Mouse (Mus musculus) liver, embryonic 15.5 days (tissue): ENCODE data around the gene Rab31. TPM values are rescaled to one million over a fixed set of nuclear protein-coding genes. Genes with fewer than 3 reads are reported as not detected.

Experiments
- ATAC-seq: fragments of 200-750 bp; cut with Nextera tagmentation; 2 replicates; pipeline ENCODE4 v1.8.0; 2017; ENCODE audit warnings: moderate number of reproducible peaks, mild to moderate bottlenecking, moderate library complexity; ENCODE audit not compliant: insufficient read depth
- H3K27ac ChIP-seq: fragments of 300-500 bp; sonication (generic); replicated peaks from 2 replicates; pipeline ENCODE4 v1.5.1; 2015; ENCODE audit warnings: mild to moderate bottlenecking, inconsistent platforms
- H3K27me3 ChIP-seq: fragments of 300-500 bp; sonication (generic); 2 replicates; pipeline ENCODE4 v1.6.1; 2015; ENCODE audit warnings: mild to moderate bottlenecking, inconsistent platforms
- H3K36me3 ChIP-seq: fragments of 300-500 bp; sonication (generic); replicated peaks from 2 replicates; pipeline ENCODE4 v1.6.1; 2015; ENCODE audit warnings: moderate library complexity, mild to moderate bottlenecking, inconsistent platforms
- H3K4me1 ChIP-seq: fragments of 300-500 bp; sonication (generic); replicated peaks from 2 replicates; pipeline ENCODE4 v1.6.1; 2015; ENCODE audit warnings: inconsistent platforms
- H3K4me2 ChIP-seq: fragments of 300-500 bp; sonication (generic); 2 replicates; pipeline ENCODE4 v1.6.1; 2015; ENCODE audit warnings: moderate library complexity, mild to moderate bottlenecking, inconsistent platforms
- H3K4me3 ChIP-seq: fragments of 300-500 bp; sonication (generic); replicated peaks from 2 replicates; pipeline ENCODE4 v1.5.1; 2015; ENCODE audit warnings: mild to moderate bottlenecking, inconsistent platforms
- H3K9ac ChIP-seq: fragments of 300-500 bp; sonication (generic); 2 replicates; pipeline ENCODE4 v1.6.1; 2015; ENCODE audit warnings: moderate library complexity, mild to moderate bottlenecking, inconsistent platforms
- H3K9me3 ChIP-seq: fragments of 300-500 bp; sonication (generic); replicated peaks from 2 replicates; pipeline ENCODE4 v1.6.1; 2016; ENCODE audit warnings: inconsistent platforms
- WGBS: fragments of 180-500 bp; shearing (Covaris S2); methylation state at CpG from one replicate; pipeline ENCODE4 v1.1.7; 2015; ENCODE audit warnings: mixed read lengths; ENCODE audit not compliant: insufficient replicate concordance; 5-methylcytosine and 5-hydroxymethylcytosine counted together
- polyA plus RNA-seq: library from polyadenylated mRNA; unstranded; fragments of >200 nt; fragmentation: Nextera tagmentation; extraction: Ambion mirVana; gene quantifications from 2 replicates; pipeline ENCODE4 v1.2.1, GENCODE M21; 2015

Gene Rab31
- 6.1 and 6.3 TPM in 2 replicates for polyA plus RNA-seq

GRCm38 (mm10) chr17:65771951-65772934 lies at the start of gene Rab31:
Gene Rab31, minus strand, starts transcription at chr17:65772752.
- H3K9ac ChIP-seq = peak within 1 kb of the TSS; percentile 40; the same call in 1 of the 2 replicates
- H3K4me1 ChIP-seq = peaks cover 35% of the 10 kb centered on the region
- WGBS = under 1% methylated on average over 69 of the region's 75 CpGs
- no peak within 1 kb of the TSS for H3K27ac ChIP-seq
- peak; percentile 46 for ATAC-seq
- H3K4me2 ChIP-seq = peak within 1 kb of the TSS; percentile 73
- H3K36me3 ChIP-seq = no peaks in the 10 kb centered on the region
- H3K27me3 ChIP-seq = peaks cover 60% of the 10 kb centered on the region
- H3K4me3 ChIP-seq = peak within 1 kb of the TSS; percentile 57
- no peaks in the 10 kb centered on the region for H3K9me3 ChIP-seq

- no peak overlapping the region for H3K4me2 ChIP-seq
- H3K9me3 ChIP-seq = no peaks in the 10 kb centered on the region
- WGBS = 70% methylated on average over 5 of the region's 5 CpGs
- H3K4me3 ChIP-seq = no peak overlapping the region
- H3K9ac ChIP-seq = no peak overlapping the region
- no peaks in the 10 kb centered on the region for H3K27me3 ChIP-seq
- no peak overlapping the region for H3K27ac ChIP-seq
- H3K36me3 ChIP-seq = peaks cover 66% of the 10 kb centered on the region
- H3K4me1 ChIP-seq = no peaks in the 10 kb centered on the region
- ATAC-seq = no peak
Measured at GRCm38 (mm10) chr17:65820197-65820596, 47.6 kb upstream of the Rab31 start.

GRCm38 (mm10) chr17:65813763-65814162 lies 41.2 kb upstream of the Rab31 start:
- Histone ChIP-seq H3K27ac (no peak overlapping the region), H3K9me3 (no peaks in the 10 kb centered on the region), H3K4me3 (no peak overlapping the region), H3K36me3 (peaks cover 70% of the 10 kb centered on the region), H3K4me1 (no peaks in the 10 kb centered on the region), H3K9ac (no peak overlapping the region), H3K27me3 (no peaks in the 10 kb centered on the region), H3K4me2 (no peak overlapping the region)
- ATAC-seq = no peak
- WGBS = 82% methylated on average over 8 of the region's 8 CpGs

GRCm38 (mm10) chr17:65811032-65811431 lies 38.5 kb upstream of the Rab31 start:
- no peaks in the 10 kb centered on the region for H3K9me3 ChIP-seq
- peaks cover 49% of the 10 kb centered on the region for H3K36me3 ChIP-seq
- ATAC-seq = no peak
- H3K4me1 ChIP-seq = no peaks in the 10 kb centered on the region
- WGBS = 72% methylated on average over 5 of the region's 5 CpGs
- H3K4me2 ChIP-seq = no peak overlapping the region
- no peak overlapping the region for H3K4me3 ChIP-seq
- H3K27me3 ChIP-seq = no peaks in the 10 kb centered on the region
- H3K27ac ChIP-seq = no peak overlapping the region
- no peak overlapping the region for H3K9ac ChIP-seq

- Histone ChIP-seq H3K4me2 (no peak overlapping the region), H3K9ac (no peak overlapping the region), H3K27ac (no peak overlapping the region), H3K9me3 (no peaks in the 10 kb centered on the region), H3K27me3 (no peaks in the 10 kb centered on the region), H3K4me1 (0 out of 2 replicates have a peak, but pooled peaks cover 3% of the 10 kb centered on the region), H3K36me3 (peaks cover 21% of the 10 kb centered on the region), H3K4me3 (no peak overlapping the region)
- ATAC-seq = no peak
- WGBS = 66% methylated on average over 2 of the region's 2 CpGs
Measured at GRCm38 (mm10) chr17:65806416-65806815, 33.9 kb upstream of the Rab31 start.

- peaks cover 17% of the 10 kb centered on the region for H3K36me3 ChIP-seq
- no peak overlapping the region for H3K9ac ChIP-seq
- H3K9me3 ChIP-seq = no peaks in the 10 kb centered on the region
- ATAC-seq = no peak
- 0 out of 2 replicates have a peak, but pooled peaks cover 3% of the 10 kb centered on the region for H3K4me1 ChIP-seq
- 57% methylated on average over 4 of the region's 4 CpGs for whole genome bisulfite sequencing
- no peak overlapping the region for H3K27ac ChIP-seq
- no peaks in the 10 kb centered on the region for H3K27me3 ChIP-seq
- H3K4me3 ChIP-seq = no peak overlapping the region
- H3K4me2 ChIP-seq = no peak overlapping the region
Measured at GRCm38 (mm10) chr17:65805966-65806365, 33.4 kb upstream of the Rab31 start.

GRCm38 (mm10) chr17:65802026-65802425 lies 29.5 kb upstream of the Rab31 start:
- H3K27ac ChIP-seq = no peak overlapping the region
- no peaks in the 10 kb centered on the region for H3K9me3 ChIP-seq
- ATAC-seq = no peak
- WGBS = 70% methylated on average over 4 of the region's 4 CpGs
- H3K9ac ChIP-seq = no peak overlapping the region
- H3K4me3 ChIP-seq = no peak overlapping the region
- H3K4me1 ChIP-seq = peaks cover 18% of the 10 kb centered on the region
- H3K27me3 ChIP-seq = no peaks in the 10 kb centered on the region
- no peak overlapping the region for H3K4me2 ChIP-seq
- peaks cover 10% of the 10 kb centered on the region for H3K36me3 ChIP-seq

GRCm38 (mm10) chr17:65800451-65800850 lies 27.9 kb upstream of the Rab31 start:
- 79% methylated on average over 6 of the region's 6 CpGs for WGBS
- H3K36me3 ChIP-seq = peaks cover 10% of the 10 kb centered on the region
- H3K9ac ChIP-seq = no peak overlapping the region
- no peak overlapping the region for H3K27ac ChIP-seq
- no peak overlapping the region for H3K4me2 ChIP-seq
- H3K27me3 ChIP-seq = no peaks in the 10 kb centered on the region
- no peak overlapping the region for H3K4me3 ChIP-seq
- H3K9me3 ChIP-seq = no peaks in the 10 kb centered on the region
- ATAC-seq = no peak
- peaks cover 18% of the 10 kb centered on the region for H3K4me1 ChIP-seq

GRCm38 (mm10) chr17:65799353-65799752 lies 26.8 kb upstream of the Rab31 start:
- 24% methylated on average over 1 of the region's 1 CpGs for WGBS
- H3K36me3 ChIP-seq = peaks cover 6% of the 10 kb centered on the region
- H3K27ac ChIP-seq = no peak overlapping the region
- no peaks in the 10 kb centered on the region for H3K9me3 ChIP-seq
- no peaks in the 10 kb centered on the region for H3K27me3 ChIP-seq
- no peak overlapping the region for H3K4me3 ChIP-seq
- H3K4me2 ChIP-seq = no peak overlapping the region
- no peak for ATAC-seq
- peaks cover 18% of the 10 kb centered on the region for H3K4me1 ChIP-seq
- no peak overlapping the region for H3K9ac ChIP-seq

- Histone ChIP-seq H3K4me3 (no peak overlapping the region), H3K27me3 (no peaks in the 10 kb centered on the region), H3K9ac (no peak overlapping the region), H3K27ac (no peak overlapping the region), H3K9me3 (no peaks in the 10 kb centered on the region), H3K4me1 (peaks cover 18% of the 10 kb centered on the region), H3K36me3 (peaks cover 6% of the 10 kb centered on the region), H3K4me2 (no peak overlapping the region)
- 33% methylated on average over 4 of the region's 4 CpGs for whole genome bisulfite sequencing
- ATAC-seq = no peak
Measured at GRCm38 (mm10) chr17:65798446-65798845, 25.9 kb upstream of the Rab31 start.

- Histone ChIP-seq H3K4me2 (no peak overlapping the region), H3K27me3 (no peaks in the 10 kb centered on the region), H3K4me1 (peaks cover 15% of the 10 kb centered on the region), H3K9ac (no peak overlapping the region), H3K36me3 (no peaks in the 10 kb centered on the region; the same call in 1 of the 2 replicates), H3K27ac (no peak overlapping the region), H3K9me3 (no peaks in the 10 kb centered on the region), H3K4me3 (no peak overlapping the region)
- ATAC-seq = no peak
- 81% methylated on average over 7 of the region's 7 CpGs for WGBS
Measured at GRCm38 (mm10) chr17:65796056-65796455, 23.5 kb upstream of the Rab31 start.
